Mouse (Mus musculus) cerebellum, adult 2 months (tissue): ENCODE results near the gene Trpv5.

Experiments used
- CTCF ChIP-seq: fragments of 200-500 bp; IDR thresholded peaks from 2 replicates; pipeline ENCODE4 v1.5.1; 2011; ENCODE audit warnings: low read depth, mild to moderate bottlenecking, control low read depth, low read length, moderate library complexity, borderline replicate concordance; ENCODE audit not compliant: insufficient read depth
- POLR2A ChIP-seq: fragments of 200-500 bp; IDR thresholded peaks from 2 replicates; pipeline ENCODE4 v1.6.1; 2011; ENCODE audit warnings: low read length, control low read depth, borderline replicate concordance; ENCODE audit not compliant: insufficient read depth

GRCm38 (mm10) chr6:41684131-41684530 lies 3.6 kb upstream of the Trpv5 start, which contains the start of gene Llcfc1:
- no peak for TF ChIP-seq CTCF
- TF ChIP-seq POLR2A = no peak
